Mouse (Mus musculus): ENCODE data around the gene Taf6l. TPM values are rescaled to one million over a fixed set of nuclear protein-coding genes. Genes with fewer than 3 reads are reported as not detected.
"Not testable (repeated sequence)": the region's sequence is repeated elsewhere in the genome, so short reads cannot be mapped to it uniquely, and the experiment has no call there.

The Taf6l gene
- total RNA-seq, 2 experiments from 2014 or later: 1.0 to 1.2 TPM

- ATAC-seq (replicated peaks; ENCODE audit: low FRiP score, poor library complexity, severe bottlenecking): peak; percentile 94
Observed at GRCm38 (mm10) chr19:8741243-8741869, 44.9 kb downstream of the Taf6l start, which contains the start of gene Stx5a. Gene Stx5a, plus strand, starts transcription at chr19:8741413.

- ATAC-seq (replicated peaks; ENCODE audit: low FRiP score, poor library complexity, severe bottlenecking): no peak
Observed at GRCm38 (mm10) chr19:8740603-8741002, 45.6 kb downstream of the Taf6l start, which contains the start of gene 1700092M07Rik. Gene 1700092M07Rik, plus strand, starts transcription at chr19:8740718.

GRCm38 (mm10) chr19:8739646-8740045, 46.6 kb downstream of the Taf6l start:
- no peak for ATAC-seq (replicated peaks; ENCODE audit: low FRiP score, poor library complexity, severe bottlenecking)

GRCm38 (mm10) chr19:8738911-8739310, 47.3 kb downstream of the Taf6l start:
- ATAC-seq (replicated peaks; ENCODE audit: low FRiP score, poor library complexity, severe bottlenecking): no peak

GRCm38 (mm10) chr19:8736160-8736467, 50.1 kb downstream of the Taf6l start:
- no peak for ATAC-seq (replicated peaks; ENCODE audit: low FRiP score, poor library complexity, severe bottlenecking)

GRCm38 (mm10) chr19:8735389-8736159, 50.6 kb downstream of the Taf6l start, which contains the start of gene Wdr74:
Gene Wdr74, plus strand, starts transcription at chr19:8735827.
- peak; percentile 94 for ATAC-seq (replicated peaks; ENCODE audit: low FRiP score, poor library complexity, severe bottlenecking)

GRCm38 (mm10) chr19:8734334-8734733, 51.9 kb downstream of the Taf6l start:
- ATAC-seq (replicated peaks; ENCODE audit: low FRiP score, poor library complexity, severe bottlenecking): no peak

GRCm38 (mm10) chr19:8728335-8729099, 57.7 kb downstream of the Taf6l start:
- ATAC-seq (replicated peaks; ENCODE audit: low FRiP score, poor library complexity, severe bottlenecking): not testable (repeated sequence)

- ATAC-seq (replicated peaks; ENCODE audit: low FRiP score, poor library complexity, severe bottlenecking): no peak
Observed at GRCm38 (mm10) chr19:8727495-8728114, 58.6 kb downstream of the Taf6l start.

GRCm38 (mm10) chr19:8726609-8727390, 59.4 kb downstream of the Taf6l start:
- no peak for ATAC-seq (replicated peaks; ENCODE audit: low FRiP score, poor library complexity, severe bottlenecking)

- no peak for ATAC-seq (replicated peaks; ENCODE audit: low FRiP score, poor library complexity, severe bottlenecking)
Observed at GRCm38 (mm10) chr19:8725081-8725613, 61.1 kb downstream of the Taf6l start.

Other genes starting within 250 kb of the Taf6l start
Only the 30 nearest of the 33 such genes appear.
- gene Slc22a6, start 168.4 kb downstream of the Taf6l start, total RNA-seq (2015; ENCODE audit: low replicate concordance): not detected in 2 replicates
- not detected in 2 replicates for gene Slc22a6, start 168.4 kb downstream of the Taf6l start, total RNA-seq (2017; ENCODE audit: low replicate concordance)
- gene Chrm1, start 122.6 kb downstream of the Taf6l start, total RNA-seq (2015; ENCODE audit: low replicate concordance): not detected in 2 replicates
- under 0.01 TPM in 1 of 2 replicates, not detected in the other for gene Chrm1, start 122.6 kb downstream of the Taf6l start, total RNA-seq (2017; ENCODE audit: low replicate concordance)
- gene Slc3a2, start 63.0 kb downstream of the Taf6l start, total RNA-seq (2015; ENCODE audit: low replicate concordance): 150 and 218 TPM in 2 replicates
- gene Slc3a2, start 63.0 kb downstream of the Taf6l start, total RNA-seq (2017; ENCODE audit: low replicate concordance): 337 and 409 TPM in 2 replicates
- 7.9 and 61.9 TPM in 2 replicates for gene Wdr74, start 50.6 kb downstream of the Taf6l start, total RNA-seq (2015; ENCODE audit: low replicate concordance)
- 15.3 and 18.3 TPM in 2 replicates for gene Wdr74, start 50.6 kb downstream of the Taf6l start, total RNA-seq (2017; ENCODE audit: low replicate concordance)
- gene 1700092M07Rik, start 45.7 kb downstream of the Taf6l start, total RNA-seq (2015; ENCODE audit: low replicate concordance): not detected in 2 replicates
- not detected in 2 replicates for gene 1700092M07Rik, start 45.7 kb downstream of the Taf6l start, total RNA-seq (2017; ENCODE audit: low replicate concordance)
- gene Stx5a, start 45.0 kb downstream of the Taf6l start, total RNA-seq (2015; ENCODE audit: low replicate concordance): 105 and 119 TPM in 2 replicates
- 161 and 226 TPM in 2 replicates for gene Stx5a, start 45.0 kb downstream of the Taf6l start, total RNA-seq (2017; ENCODE audit: low replicate concordance)
- 135 and 146 TPM in 2 replicates for gene Nxf1, start 29.3 kb downstream of the Taf6l start, total RNA-seq (2015; ENCODE audit: low replicate concordance)
- 35.0 and 81.7 TPM in 2 replicates for gene Nxf1, start 29.3 kb downstream of the Taf6l start, total RNA-seq (2017; ENCODE audit: low replicate concordance)
- 9.4 and 11.0 TPM in 2 replicates for gene Tmem223, start 15.4 kb downstream of the Taf6l start, total RNA-seq (2015; ENCODE audit: low replicate concordance)
- 3.1 and 6.8 TPM in 2 replicates for gene Tmem223, start 15.4 kb downstream of the Taf6l start, total RNA-seq (2017; ENCODE audit: low replicate concordance)
- 55.1 and 59.6 TPM in 2 replicates for gene Tmem179b, start 11.9 kb downstream of the Taf6l start, total RNA-seq (2015; ENCODE audit: low replicate concordance)
- 24.3 and 37.4 TPM in 2 replicates for gene Tmem179b, start 11.9 kb downstream of the Taf6l start, total RNA-seq (2017; ENCODE audit: low replicate concordance)
- 21.5 and 23.0 TPM in 2 replicates for gene Polr2g, start 12.2 kb upstream of the Taf6l start, total RNA-seq (2015; ENCODE audit: low replicate concordance)
- gene Polr2g, start 12.2 kb upstream of the Taf6l start, total RNA-seq (2017; ENCODE audit: low replicate concordance): 9.9 and 20.1 TPM in 2 replicates
- 0.42 TPM in 1 of 2 replicates, not detected in the other for gene Zbtb3, start 16.1 kb upstream of the Taf6l start, total RNA-seq (2015; ENCODE audit: low replicate concordance)
- gene Zbtb3, start 16.1 kb upstream of the Taf6l start, total RNA-seq (2017; ENCODE audit: low replicate concordance): 0.60 TPM in 1 of 2 replicates, not detected in the other
- gene Ttc9c, start 32.9 kb upstream of the Taf6l start, total RNA-seq (2015; ENCODE audit: low replicate concordance): 10.0 and 13.6 TPM in 2 replicates
- 13.8 and 20.1 TPM in 2 replicates for gene Ttc9c, start 32.9 kb upstream of the Taf6l start, total RNA-seq (2017; ENCODE audit: low replicate concordance)
- 14.4 and 27.4 TPM in 2 replicates for gene Hnrnpul2, start 33.6 kb upstream of the Taf6l start, total RNA-seq (2015; ENCODE audit: low replicate concordance)
- gene Hnrnpul2, start 33.6 kb upstream of the Taf6l start, total RNA-seq (2017; ENCODE audit: low replicate concordance): 42.6 and 58.0 TPM in 2 replicates
- 4.2 TPM in 1 of 2 replicates, not detected in the other for gene AC129217.1, start 43.4 kb upstream of the Taf6l start, total RNA-seq (2015; ENCODE audit: low replicate concordance)
- 14.8 TPM in 1 of 2 replicates, not detected in the other for gene AC129217.1, start 43.4 kb upstream of the Taf6l start, total RNA-seq (2017; ENCODE audit: low replicate concordance)
- 28.8 and 40.3 TPM in 2 replicates for gene Bscl2, start 51.0 kb upstream of the Taf6l start, total RNA-seq (2015; ENCODE audit: low replicate concordance)
- gene Bscl2, start 51.0 kb upstream of the Taf6l start, total RNA-seq (2017; ENCODE audit: low replicate concordance): 12.7 and 16.4 TPM in 2 replicates
- gene Gng3, start 52.8 kb upstream of the Taf6l start, total RNA-seq (2015; ENCODE audit: low replicate concordance): not detected in 2 replicates
- 0.56 TPM in 1 of 2 replicates, not detected in the other for gene Gng3, start 52.8 kb upstream of the Taf6l start, total RNA-seq (2017; ENCODE audit: low replicate concordance)
- not detected in 2 replicates for gene Lrrn4cl, start 64.4 kb upstream of the Taf6l start, total RNA-seq (2015; ENCODE audit: low replicate concordance)
- gene Lrrn4cl, start 64.4 kb upstream of the Taf6l start, total RNA-seq (2017; ENCODE audit: low replicate concordance): not detected in 2 replicates
- 18.6 and 20.6 TPM in 2 replicates for gene Ubxn1, start 85.1 kb upstream of the Taf6l start, total RNA-seq (2015; ENCODE audit: low replicate concordance)
- 43.0 and 65.7 TPM in 2 replicates for gene Ubxn1, start 85.1 kb upstream of the Taf6l start, total RNA-seq (2017; ENCODE audit: low replicate concordance)
- gene Uqcc3, start 94.5 kb upstream of the Taf6l start, total RNA-seq (2015; ENCODE audit: low replicate concordance): 1.5 and 8.4 TPM in 2 replicates
- 11.8 and 12.3 TPM in 2 replicates for gene Uqcc3, start 94.5 kb upstream of the Taf6l start, total RNA-seq (2017; ENCODE audit: low replicate concordance)
- gene Lbhd1, start 97.3 kb upstream of the Taf6l start, total RNA-seq (2015; ENCODE audit: low replicate concordance): 24.2 and 24.4 TPM in 2 replicates
- 6.0 and 23.1 TPM in 2 replicates for gene Lbhd1, start 97.3 kb upstream of the Taf6l start, total RNA-seq (2017; ENCODE audit: low replicate concordance)
- not detected in 2 replicates for gene Gm49403, start 97.5 kb upstream of the Taf6l start, total RNA-seq (2015; ENCODE audit: low replicate concordance)
- not detected in 2 replicates for gene Gm49403, start 97.5 kb upstream of the Taf6l start, total RNA-seq (2017; ENCODE audit: low replicate concordance)
- 14.6 and 21.3 TPM in 2 replicates for gene 1810009A15Rik, start 102.4 kb upstream of the Taf6l start, total RNA-seq (2015; ENCODE audit: low replicate concordance)
- 13.5 and 23.3 TPM in 2 replicates for gene 1810009A15Rik, start 102.4 kb upstream of the Taf6l start, total RNA-seq (2017; ENCODE audit: low replicate concordance)
- not detected in 2 replicates for gene Gm49416, start 102.5 kb upstream of the Taf6l start, total RNA-seq (2015; ENCODE audit: low replicate concordance)
- gene Gm49416, start 102.5 kb upstream of the Taf6l start, total RNA-seq (2017; ENCODE audit: low replicate concordance): not detected in 2 replicates
- 2.3 and 7.1 TPM in 2 replicates for gene Ints5, start 106.6 kb upstream of the Taf6l start, total RNA-seq (2015; ENCODE audit: low replicate concordance)
- 4.7 and 5.4 TPM in 2 replicates for gene Ints5, start 106.6 kb upstream of the Taf6l start, total RNA-seq (2017; ENCODE audit: low replicate concordance)
- gene Ganab, start 111.7 kb upstream of the Taf6l start, total RNA-seq (2015; ENCODE audit: low replicate concordance): 12.7 and 20.9 TPM in 2 replicates
- gene Ganab, start 111.7 kb upstream of the Taf6l start, total RNA-seq (2017; ENCODE audit: low replicate concordance): 19.5 and 20.4 TPM in 2 replicates
- 12.5 and 14.2 TPM in 2 replicates for gene B3gat3, start 134.0 kb upstream of the Taf6l start, total RNA-seq (2015; ENCODE audit: low replicate concordance)
- 11.1 and 12.4 TPM in 2 replicates for gene B3gat3, start 134.0 kb upstream of the Taf6l start, total RNA-seq (2017; ENCODE audit: low replicate concordance)
- gene Rom1, start 142.9 kb upstream of the Taf6l start, total RNA-seq (2015; ENCODE audit: low replicate concordance): 1.2 TPM in 1 of 2 replicates, not detected in the other
- 1.7 and 3.0 TPM in 2 replicates for gene Rom1, start 142.9 kb upstream of the Taf6l start, total RNA-seq (2017; ENCODE audit: low replicate concordance)
- gene Eml3, start 143.1 kb upstream of the Taf6l start, total RNA-seq (2015; ENCODE audit: low replicate concordance): 1.7 and 4.8 TPM in 2 replicates
- gene Eml3, start 143.1 kb upstream of the Taf6l start, total RNA-seq (2017; ENCODE audit: low replicate concordance): 6.3 and 8.3 TPM in 2 replicates
- gene Mta2, start 155.5 kb upstream of the Taf6l start, total RNA-seq (2015; ENCODE audit: low replicate concordance): 16.9 and 22.8 TPM in 2 replicates
- gene Mta2, start 155.5 kb upstream of the Taf6l start, total RNA-seq (2017; ENCODE audit: low replicate concordance): 39.5 and 54.4 TPM in 2 replicates
- 1.0 and 2.7 TPM in 2 replicates for gene Tut1, start 167.4 kb upstream of the Taf6l start, total RNA-seq (2015; ENCODE audit: low replicate concordance)
- gene Tut1, start 167.4 kb upstream of the Taf6l start, total RNA-seq (2017; ENCODE audit: low replicate concordance): 2.3 and 6.8 TPM in 2 replicates